Mouse (Mus musculus): ENCODE results near the gene St3gal4. TPM values are rescaled to one million over a fixed set of nuclear protein-coding genes. Genes with fewer than 3 reads are reported as not detected.

St3gal4 gene
- total and polyA plus RNA-seq, 3 experiments: 54.2 to 56.3 TPM; not detected in 1

DNA sequence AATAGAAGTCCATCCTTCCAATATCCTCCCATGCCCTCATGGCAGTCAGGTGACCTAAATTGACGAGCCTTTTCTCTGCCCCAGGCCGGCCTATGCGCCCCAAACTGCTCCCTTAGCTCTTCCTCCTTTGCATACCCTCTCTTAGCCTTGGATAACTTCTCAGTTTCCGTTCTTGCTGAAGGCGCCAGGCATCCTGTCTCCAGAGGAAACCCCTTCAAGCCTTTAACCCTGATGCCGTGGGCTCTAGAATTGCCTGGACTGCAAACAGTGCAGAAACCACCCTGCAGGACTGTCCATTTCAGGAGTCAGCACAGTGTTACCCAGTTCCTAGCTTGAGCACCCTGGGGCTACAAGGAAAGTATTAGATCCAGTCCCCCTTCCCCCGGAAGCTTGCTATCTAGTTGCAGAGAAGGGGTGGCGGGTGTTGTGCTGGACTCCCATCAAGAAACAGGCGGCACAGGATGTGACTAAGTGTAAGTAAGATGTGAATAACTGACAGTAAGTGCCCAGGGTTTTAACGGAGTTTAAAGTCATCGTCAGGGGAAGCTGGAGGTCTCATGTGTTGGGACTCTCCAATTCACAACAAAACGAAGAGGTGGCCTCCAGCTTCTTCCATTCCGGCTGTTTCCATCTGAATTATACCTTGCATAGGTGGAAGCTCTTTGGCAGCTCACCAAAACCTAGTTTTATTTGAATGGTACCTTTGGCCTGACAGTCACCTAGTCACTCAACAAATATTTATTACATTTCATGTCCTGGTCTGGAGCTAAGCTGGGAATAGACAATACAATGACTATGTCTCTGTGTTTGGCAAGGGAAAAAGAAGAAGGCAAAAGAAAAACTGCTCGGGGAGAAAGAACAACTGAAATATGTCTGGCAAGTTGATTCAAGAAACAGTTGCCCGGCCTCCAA lies 1.4 kb downstream of the St3gal4 start:
- Histone ChIP-seq H3K27me3 (ENCODE audit: control insufficient read depth in 1 of 2, insufficient read depth in 2 of 2, low read length in 2 of 2) (no peaks in the 10 kb centered on the region), H3K79me2 (ENCODE audit: control insufficient read depth, insufficient read depth, low read length, poor library complexity) (peaks cover 64% of the 10 kb centered on the region), H3K9ac (ENCODE audit: control insufficient read depth, low read depth, low read length, poor library complexity, severe bottlenecking) (peak overlapping the region; percentile 78), H3K9me3 (replicated peaks; ENCODE audit: insufficient read depth, low read length) (no peaks in the 10 kb centered on the region), H3K36me3 (ENCODE audit: control insufficient read depth in 1 of 2, insufficient read depth in 2 of 2, low read length in 2 of 2) (peaks cover 0 to 51% of the 10 kb centered on the region in 2 experiments; a peak in 2 of 4 replicates), H3K4me3 (ENCODE audit: control insufficient read depth in 1 of 2, insufficient read depth in 1 of 2, low read depth in 2 of 2, low read length in 2 of 2) (peak overlapping the region; percentile 50 to 57), H3K4me1 (ENCODE audit: control insufficient read depth in 1 of 2, insufficient read depth in 2 of 2, low read length in 2 of 2) (peaks cover 11 to 43% of the 10 kb centered on the region in 2 experiments), H3K27ac (ENCODE audit: control insufficient read depth, low read depth, low read length) (peak overlapping the region; percentile 97)
- DNase-seq (ENCODE audit: low read depth, low spot score): peak; percentile 94
- TF ChIP-seq MEF2A (IDR thresholded peaks at IDR 0.05; ENCODE audit: extremely low read depth, insufficient replicate concordance, low read depth, low read length, poor library complexity, severe bottlenecking): no peak
- TF ChIP-seq ZKSCAN1 (IDR thresholded peaks at IDR 0.05; ENCODE audit: low read depth, low read length): no peak
- peak; percentile 44; the same call in 1 of the 2 replicates for TF ChIP-seq TCF12 (IDR thresholded peaks at IDR 0.05; ENCODE audit: low read depth, low read length)
- peak; percentile 57 for TF ChIP-seq GATA1 (IDR thresholded peaks at IDR 0.05; ENCODE audit: low read depth, low read length)
- 0 out of 2 replicates have a peak, but pooled peaks have one; percentile 70 for TF ChIP-seq UBTF (IDR thresholded peaks at IDR 0.05; ENCODE audit: borderline replicate concordance, insufficient read depth, low read depth, low read length)
- TF ChIP-seq GABPA (IDR thresholded peaks at IDR 0.05; ENCODE audit: low read depth, low read length): no peak
- peak; percentile 36; the same call in 1 of the 2 replicates for TF ChIP-seq MYC (IDR thresholded peaks at IDR 0.05; ENCODE audit: low read depth, low read length)
- no peak for TF ChIP-seq E2F4 (IDR thresholded peaks at IDR 0.05; ENCODE audit: borderline replicate concordance, low read depth, low read length)
- TF ChIP-seq MAFK (IDR thresholded peaks at IDR 0.05; ENCODE audit: borderline replicate concordance, low read depth, low read length): no peak
- peak; percentile 42 to 78; a peak in 3 of 4 replicates for TF ChIP-seq EP300 (IDR thresholded peaks at IDR 0.05; ENCODE audit: low read depth in 1 of 2, low read length in 2 of 2)
- peak in 1 of 2 experiments; percentile 77; a peak in 2 of 4 replicates for TF ChIP-seq POLR2A (IDR thresholded peaks at IDR 0.05; ENCODE audit: control insufficient read depth in 1 of 2, insufficient read depth in 1 of 2, low read depth in 1 of 2, low read length in 2 of 2, poor library complexity in 1 of 2)
- no peak; the same call in 1 of the 2 replicates for TF ChIP-seq POLR2AphosphoS2 (IDR thresholded peaks at IDR 0.05; ENCODE audit: low read length)
- peak; percentile 66 for TF ChIP-seq NELFE (IDR thresholded peaks at IDR 0.05; ENCODE audit: low read depth, low read length)
- TF ChIP-seq TBP (IDR thresholded peaks at IDR 0.05; ENCODE audit: low read depth, low read length): peak; percentile 94
- TF ChIP-seq MXI1 (IDR thresholded peaks at IDR 0.05; ENCODE audit: low read depth, low read length): peak; percentile 47
- TF ChIP-seq CHD1 (IDR thresholded peaks at IDR 0.05; ENCODE audit: low read depth, low read length): no peak; the same call in none of the 2 replicates
- TF ChIP-seq MYB (IDR thresholded peaks at IDR 0.05; ENCODE audit: low read depth, low read length): peak; percentile 72
- peak; percentile 86 for TF ChIP-seq SIN3A (IDR thresholded peaks at IDR 0.05; ENCODE audit: low read length)
- TF ChIP-seq SMC3 (IDR thresholded peaks at IDR 0.05; ENCODE audit: low read depth, low read length): no peak
- TF ChIP-seq USF1 (IDR thresholded peaks at IDR 0.05; ENCODE audit: low read depth, low read length): peak; percentile 78
- no peak for TF ChIP-seq ZC3H11A (IDR thresholded peaks at IDR 0.05; ENCODE audit: low read depth, low read length)
- no peak; the same call in 1 of the 2 replicates for TF ChIP-seq POLR2AphosphoS5 (IDR thresholded peaks at IDR 0.05; ENCODE audit: borderline replicate concordance, low read depth, low read length)
- TF ChIP-seq HCFC1 (IDR thresholded peaks at IDR 0.05; ENCODE audit: low read depth, low read length): peak; percentile 59; the same call in 1 of the 2 replicates
- TF ChIP-seq ETS1 (IDR thresholded peaks at IDR 0.05; ENCODE audit: low read depth, low read length): peak; percentile 60; the same call in 1 of the 2 replicates
- 0 out of 2 replicates have a peak, but pooled peaks have one; percentile 62 for TF ChIP-seq ZMIZ1 (IDR thresholded peaks at IDR 0.05; ENCODE audit: low read depth, low read length)

All from MEL (cell line).